Mouse (Mus musculus) embryonic fibroblast, embryonic 13.5 days (primary cell): ENCODE measurements around the gene 1810010H24Rik.

Experiments used
- CTCF ChIP-seq: IDR thresholded peaks from 2 replicates; pipeline ENCODE4 v1.5.1; 2011; ENCODE audit warnings: mild to moderate bottlenecking, control low read depth, low read length, moderate library complexity, borderline replicate concordance; ENCODE audit not compliant: insufficient read depth
- POLR2A ChIP-seq: IDR thresholded peaks from 2 replicates; pipeline ENCODE4 v1.6.1; 2011; ENCODE audit warnings: low read depth, mild to moderate bottlenecking, control low read depth, low read length, moderate library complexity

- TF ChIP-seq CTCF = no peak
- no peak; the same call in 1 of the 2 replicates for TF ChIP-seq POLR2A
Observed at GRCm38 (mm10) chr11:107011669-107012323, 13.7 kb upstream of the 1810010H24Rik start.
